Mouse (Mus musculus) hindbrain, postnatal 0 days (tissue): ENCODE results near the gene Arpp19. TPM values are rescaled to one million over a fixed set of nuclear protein-coding genes. Genes with fewer than 3 reads are reported as not detected.

Experiments used
- ATAC-seq: fragments of 200-750 bp; cut with Nextera tagmentation; 2 replicates; pipeline ENCODE4 v1.8.0; 2017; ENCODE audit warnings: mild to moderate bottlenecking, moderate TSS enrichment, moderate library complexity
- DNase-seq: peaks from one replicate; pipeline ENCODE4 v3.0.0-alpha.2; 2015; ENCODE audit warnings: low spot score
- H3K27ac ChIP-seq: fragments of 300-500 bp; sonication (generic); 2 replicates; pipeline ENCODE4 v1.5.1; 2014; ENCODE audit warnings: mild to moderate bottlenecking
- H3K27me3 ChIP-seq: fragments of 300-500 bp; sonication (generic); 2 replicates; pipeline ENCODE4 v1.6.1; 2014; ENCODE audit warnings: low read length, mixed read lengths; ENCODE audit not compliant: insufficient read depth
- H3K36me3 ChIP-seq: fragments of 300-500 bp; sonication (generic); 2 replicates; pipeline ENCODE4 v1.6.1; 2014; ENCODE audit warnings: low read length, mixed read lengths; ENCODE audit not compliant: insufficient read depth
- H3K4me1 ChIP-seq: fragments of 300-500 bp; sonication (generic); 2 replicates; pipeline ENCODE4 v1.6.1; 2014; ENCODE audit warnings: antibody characterized with exemption, low read length, mixed read lengths; ENCODE audit not compliant: insufficient read depth
- H3K4me2 ChIP-seq: fragments of 300-500 bp; sonication (generic); 2 replicates; pipeline ENCODE4 v1.6.1; 2014; ENCODE audit warnings: low read depth, mild to moderate bottlenecking, low read length, moderate library complexity, mixed read lengths
- H3K4me3 ChIP-seq: fragments of 300-500 bp; sonication (generic); 2 replicates; pipeline ENCODE4 v1.5.1; 2014; ENCODE audit warnings: low read length
- H3K9ac ChIP-seq: fragments of 300-500 bp; sonication (generic); replicated peaks from 2 replicates; pipeline ENCODE4 v1.6.1; 2014; ENCODE audit warnings: mild to moderate bottlenecking, low read length, moderate library complexity, mixed read lengths
- H3K9me3 ChIP-seq: fragments of 300-500 bp; sonication (generic); 2 replicates; pipeline ENCODE4 v1.6.1; 2016; ENCODE audit warnings: low read length, mixed read lengths
- CTCF ChIP-seq: IDR thresholded peaks from 2 replicates; pipeline ENCODE4 v1.5.1; 2016; ENCODE audit warnings: antibody characterized with exemption, control low read depth, low read depth
- WGBS: fragments of 180-500 bp; shearing (Covaris S2); extraction: QIAGEN DNeasy Blood & Tissue Kit; methylation state at CpG from one replicate; pipeline ENCODE4 v1.1.7; 2014; 5-methylcytosine and 5-hydroxymethylcytosine counted together
- polyA plus RNA-seq: library from polyadenylated mRNA; unstranded; fragments of >200 nt; fragmentation: Nextera tagmentation; extraction: Ambion mirVana; gene quantifications from 2 replicates; pipeline ENCODE4 v1.2.1, GENCODE M21; 2015
- total RNA-seq: library from RNA; depleted of rRNA; stranded (reverse); fragments of >200 nt; gene quantifications from 2 replicates; pipeline ENCODE4 v1.2.3, GENCODE M21; 2014; rRNA removed

Arpp19 gene
- total RNA-seq (92.5 and 106 TPM in 2 replicates), polyA plus RNA-seq (204 and 209 TPM in 2 replicates)

GRCm38 (mm10) chr9:75037451-75038356 lies at the start of gene Arpp19:
Gene Arpp19 (plus strand): TSS chr9:75037614.
- Histone ChIP-seq H3K9me3 (no peaks in the 10 kb centered on the region), H3K4me1 (0 out of 2 replicates have a peak, but pooled peaks cover 3% of the 10 kb centered on the region), H3K36me3 (no peaks in the 10 kb centered on the region), H3K27me3 (no peaks in the 10 kb centered on the region), H3K27ac (peak within 1 kb of the TSS; percentile 70), H3K4me3 (peak within 1 kb of the TSS; percentile 87), H3K9ac (peak within 1 kb of the TSS; percentile 84), H3K4me2 (peak within 1 kb of the TSS; percentile 71)
- TF ChIP-seq CTCF: no peak
- DNase-seq (peak; percentile 94), ATAC-seq (peak; percentile 96)
- 1% methylated on average over 57 of the region's 73 CpGs for WGBS

GRCm38 (mm10) chr9:74988893-74989460 lies 48.4 kb upstream of the Arpp19 start:
- no peak for DNase-seq
- 89% methylated on average over 7 of the region's 7 CpGs for WGBS

DNA sequence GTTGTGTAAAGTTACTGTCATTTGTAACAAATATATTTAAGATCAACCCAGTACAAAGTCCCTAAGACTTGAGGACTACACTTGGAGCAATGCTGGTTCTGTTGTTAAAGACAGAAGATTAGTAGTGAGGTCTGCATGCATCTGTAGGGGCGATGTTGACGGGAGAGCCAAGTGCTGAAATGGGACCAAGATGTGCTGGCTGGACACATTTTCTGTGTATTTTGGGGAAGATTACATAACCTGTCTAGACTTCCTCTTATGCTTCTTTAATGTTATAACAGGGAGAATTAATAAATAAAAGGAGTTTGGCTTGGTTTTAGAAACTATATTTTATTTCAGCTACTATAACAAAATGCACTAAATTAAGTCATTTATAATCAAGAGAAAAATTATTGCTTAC lies 47.4 kb upstream of the Arpp19 start:
- no peak overlapping the region for H3K4me2 ChIP-seq
- 90% methylated on average over 2 of the region's 2 CpGs for WGBS
- H3K9me3 ChIP-seq: no peaks in the 10 kb centered on the region
- ATAC-seq (no peak), DNase-seq (no peak)
- H3K4me3 ChIP-seq: no peak overlapping the region
- H3K9ac ChIP-seq: no peak overlapping the region
- no peaks in the 10 kb centered on the region for H3K36me3 ChIP-seq
- TF ChIP-seq CTCF: no peak
- no peak overlapping the region for H3K27ac ChIP-seq
- no peaks in the 10 kb centered on the region; the same call in 1 of the 2 replicates for H3K4me1 ChIP-seq
- H3K27me3 ChIP-seq: no peaks in the 10 kb centered on the region

More at GRCm38 (mm10) chr9:74988893-74989460, 48.4 kb upstream of the Arpp19 start:
- no peaks in the 10 kb centered on the region for H3K4me1 ChIP-seq
- TF ChIP-seq CTCF: no peak
- no peak overlapping the region for H3K4me2 ChIP-seq
- H3K36me3 ChIP-seq: no peaks in the 10 kb centered on the region
- H3K27ac ChIP-seq: no peak overlapping the region
- H3K27me3 ChIP-seq: no peaks in the 10 kb centered on the region
- H3K9me3 ChIP-seq: no peaks in the 10 kb centered on the region
- ATAC-seq: no peak
- no peak overlapping the region for H3K9ac ChIP-seq
- H3K4me3 ChIP-seq: no peak overlapping the region

DNA sequence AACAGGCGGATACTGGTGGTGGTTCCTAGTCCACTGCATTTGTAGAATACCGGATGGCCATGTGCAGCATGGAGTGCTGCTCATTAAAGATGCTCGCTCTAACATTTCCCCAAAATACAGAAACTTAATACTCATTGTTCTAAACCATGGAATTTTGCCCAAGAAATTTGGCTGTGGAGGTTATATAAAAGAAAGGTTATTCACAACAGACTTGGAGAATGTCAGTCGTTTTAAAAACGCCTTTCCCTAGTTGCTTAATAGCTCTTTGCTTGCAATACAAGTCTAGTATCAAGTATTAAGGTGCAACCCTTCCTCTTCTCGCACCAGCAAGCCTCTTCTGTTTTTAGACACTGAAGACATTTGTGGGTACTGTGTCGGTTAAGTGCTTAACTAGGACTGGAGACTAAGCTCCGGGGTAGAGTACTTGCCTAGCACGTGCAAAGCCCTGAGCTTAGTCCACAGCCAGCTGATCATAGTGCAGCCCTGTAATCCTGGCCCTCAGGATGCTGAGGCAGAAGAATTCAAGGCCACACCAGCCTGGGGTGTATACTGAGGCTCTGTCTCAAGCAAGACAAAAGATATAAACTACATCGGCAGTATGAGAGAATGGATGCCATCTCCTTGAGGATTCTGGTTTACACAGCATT lies 42.7 kb upstream of the Arpp19 start:
- H3K4me3 ChIP-seq: no peak overlapping the region
- WGBS: 70% methylated on average over 10 of the region's 10 CpGs
- no peak overlapping the region for H3K27ac ChIP-seq
- H3K36me3 ChIP-seq: no peaks in the 10 kb centered on the region
- H3K27me3 ChIP-seq: no peaks in the 10 kb centered on the region
- H3K9ac ChIP-seq: no peak overlapping the region
- ATAC-seq (no peak), DNase-seq (no peak)
- H3K4me2 ChIP-seq: no peak overlapping the region
- no peak for TF ChIP-seq CTCF
- H3K4me1 ChIP-seq: no peaks in the 10 kb centered on the region; the same call in 1 of the 2 replicates
- no peaks in the 10 kb centered on the region for H3K9me3 ChIP-seq

DNA sequence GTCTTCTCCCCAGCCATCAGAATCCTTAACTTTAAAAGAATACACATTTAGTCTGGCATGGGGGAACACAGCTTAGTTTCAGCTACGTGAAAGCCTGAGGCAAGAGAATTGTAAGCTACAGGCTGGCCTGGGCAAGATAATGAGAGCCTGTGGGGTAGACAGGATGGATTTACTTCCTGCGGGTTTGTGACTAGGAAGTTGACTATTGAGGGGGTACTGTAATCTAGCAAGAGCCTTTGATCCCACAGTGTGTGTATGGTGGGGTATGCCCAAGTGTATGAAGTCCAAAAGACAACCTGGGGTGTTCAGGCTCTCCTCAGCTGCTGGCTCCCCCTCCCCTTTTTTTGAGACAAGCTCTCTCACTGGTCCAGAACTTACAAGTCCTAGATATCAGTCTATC lies 41.1 kb upstream of the Arpp19 start:
- Histone ChIP-seq H3K4me1 (no peaks in the 10 kb centered on the region; the same call in 1 of the 2 replicates), H3K27ac (no peak overlapping the region), H3K9ac (no peak overlapping the region), H3K4me2 (no peak overlapping the region), H3K27me3 (no peaks in the 10 kb centered on the region), H3K4me3 (no peak overlapping the region), H3K9me3 (no peaks in the 10 kb centered on the region), H3K36me3 (no peaks in the 10 kb centered on the region)
- ATAC-seq (no peak), DNase-seq (no peak)
- 69% methylated on average over 2 of the region's 2 CpGs for WGBS
- no peak for TF ChIP-seq CTCF

DNA sequence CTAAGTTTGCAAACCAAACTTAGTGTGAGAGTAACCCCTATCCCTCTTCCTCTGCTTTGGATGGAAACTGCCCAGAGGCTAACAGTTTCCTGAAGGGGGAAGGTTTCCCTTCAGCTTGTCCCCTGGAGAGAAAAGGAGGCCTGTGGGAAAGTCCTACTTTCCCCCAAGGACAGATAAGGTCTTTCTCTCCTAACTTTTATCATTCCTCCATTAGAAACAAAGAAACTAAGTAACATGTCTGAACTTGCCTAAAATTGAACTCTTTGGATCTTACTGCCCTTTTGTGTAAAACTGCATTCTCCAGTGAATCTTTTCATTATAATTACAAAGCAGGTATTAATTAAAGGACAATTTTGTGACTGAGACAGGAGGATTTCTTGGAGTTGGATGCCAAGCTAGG lies 39.4 kb upstream of the Arpp19 start:
- H3K9ac ChIP-seq: no peak overlapping the region
- TF ChIP-seq CTCF: no peak

More for the DNA sequence above, 39.4 kb upstream of the Arpp19 start:
- H3K27ac ChIP-seq: no peak overlapping the region
- no peaks in the 10 kb centered on the region; the same call in 1 of the 2 replicates for H3K4me1 ChIP-seq
- no peak overlapping the region for H3K4me3 ChIP-seq
- no peaks in the 10 kb centered on the region for H3K36me3 ChIP-seq
- no peak for ATAC-seq
- no peak overlapping the region for H3K4me2 ChIP-seq
- H3K27me3 ChIP-seq: no peaks in the 10 kb centered on the region
- no peaks in the 10 kb centered on the region for H3K9me3 ChIP-seq
- DNase-seq: no peak
